Mouse (Mus musculus) cerebellum, adult 9-10 months (tissue): ENCODE results near the gene 5430419D17Rik.

Experiments
- DNase-seq: peaks from one replicate; pipeline ENCODE4 v3.0.0; 2022

5430419D17Rik gene

DNA sequence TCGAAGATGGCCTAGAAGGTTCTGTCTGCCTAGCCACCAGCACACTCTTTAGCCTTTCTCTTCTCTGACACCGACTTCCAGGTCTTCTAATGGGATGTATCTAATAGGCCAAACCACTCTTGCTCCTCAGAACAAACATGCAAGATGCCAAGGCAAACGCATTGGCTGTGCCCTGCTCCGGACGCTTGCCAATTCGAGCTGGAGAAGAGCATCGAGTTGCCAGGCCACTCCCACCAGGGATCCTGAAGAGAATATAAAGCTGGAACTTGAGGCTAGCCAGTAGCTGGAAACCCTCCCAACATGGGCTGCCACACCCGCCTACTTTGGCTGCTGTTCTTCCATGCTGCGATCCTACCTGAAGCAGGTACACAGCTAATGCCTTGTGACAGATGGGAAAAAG is at the start of gene 5430419D17Rik:
Gene 5430419D17Rik, plus strand, starts transcription at position 282 of the 400 bp plus-strand sequence.
- peak; percentile 1 for DNase-seq

DNA sequence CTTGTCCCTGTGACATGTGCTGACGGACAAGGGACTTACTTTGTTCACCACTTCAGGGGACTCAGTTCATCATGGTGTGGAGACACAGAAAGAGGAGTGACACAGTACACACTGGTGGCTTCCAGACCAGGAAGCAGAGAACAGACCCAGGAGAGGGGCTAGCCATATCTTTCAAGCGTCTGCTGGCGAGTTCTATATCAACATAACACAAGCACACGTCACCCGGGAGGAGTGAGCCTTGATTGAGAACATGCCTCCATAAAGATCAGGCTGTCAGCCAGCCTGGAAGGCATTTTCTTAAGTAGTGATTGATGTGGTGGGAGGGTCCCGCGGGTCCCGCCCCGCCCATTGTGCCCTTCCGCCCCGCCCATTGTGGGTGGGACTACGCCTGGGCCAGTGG is 44.2 kb upstream of the 5430419D17Rik start:
- no peak for DNase-seq

DNA sequence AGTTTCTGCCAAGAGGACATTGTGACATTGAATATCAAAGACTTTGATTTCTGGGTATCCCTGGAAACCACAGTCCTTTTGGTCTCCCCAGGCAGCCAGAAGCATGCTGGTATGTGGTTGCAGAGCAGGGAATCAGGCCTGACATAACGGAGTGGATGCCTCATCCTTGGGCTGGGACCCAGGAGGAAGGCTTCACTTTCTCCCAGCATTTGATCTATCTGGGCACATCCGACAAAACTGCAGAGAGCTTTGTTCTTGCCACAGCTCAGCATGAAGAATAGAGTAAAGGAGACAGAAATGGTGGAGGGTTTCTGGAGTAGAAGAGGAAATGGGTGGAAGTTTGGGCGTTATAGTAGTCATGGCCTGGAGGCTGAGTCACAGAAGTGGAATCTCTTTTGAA is 41.0 kb upstream of the 5430419D17Rik start:
- no peak for DNase-seq

DNA sequence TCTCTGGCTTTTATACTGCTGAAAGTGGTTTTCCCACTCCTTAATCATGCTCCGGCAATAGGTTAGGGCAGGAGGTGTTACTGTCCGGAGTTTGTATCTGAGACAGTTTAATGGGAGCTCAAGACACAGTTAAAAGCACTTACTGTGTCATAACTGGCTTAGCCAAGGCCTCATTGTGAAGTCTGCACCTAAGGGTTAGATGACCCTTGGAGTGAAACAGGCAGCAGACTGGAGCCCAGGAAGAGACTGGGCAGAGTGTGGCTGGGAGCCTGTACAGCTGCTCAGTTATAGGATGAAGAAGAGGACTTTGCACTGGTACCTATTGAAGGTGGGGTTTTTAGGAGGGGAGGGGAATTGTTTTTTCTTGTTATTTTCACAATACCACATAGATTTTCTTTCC is 28.0 kb upstream of the 5430419D17Rik start, which contains the start of gene 4933402N03Rik:
Gene 4933402N03Rik, minus strand, starts transcription at position 101 of the 400 bp plus-strand sequence.
- DNase-seq = no peak

DNA sequence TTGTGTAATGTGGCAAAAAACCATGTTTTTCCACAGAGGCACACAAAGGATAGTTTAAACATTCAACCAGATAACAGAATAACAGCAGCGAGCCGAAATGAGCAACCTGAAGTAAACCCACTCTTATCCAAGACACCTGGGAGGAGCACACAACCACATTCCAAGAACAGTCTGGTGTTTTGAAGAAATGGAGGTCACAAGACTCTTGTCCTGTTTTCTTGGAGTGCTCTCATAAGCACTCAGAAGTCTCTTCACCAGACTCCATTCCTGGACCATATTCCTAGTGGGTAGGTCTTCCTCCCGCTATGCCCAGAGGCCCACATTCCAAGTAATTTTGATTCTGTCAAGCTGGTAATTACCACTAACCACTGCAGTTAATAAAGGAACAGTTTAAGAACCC is 24.0 kb upstream of the 5430419D17Rik start:
- DNase-seq = no peak

GRCm38 (mm10) chr7:131153044-131153443 is 21.2 kb upstream of the 5430419D17Rik start:
- no peak for DNase-seq

DNA sequence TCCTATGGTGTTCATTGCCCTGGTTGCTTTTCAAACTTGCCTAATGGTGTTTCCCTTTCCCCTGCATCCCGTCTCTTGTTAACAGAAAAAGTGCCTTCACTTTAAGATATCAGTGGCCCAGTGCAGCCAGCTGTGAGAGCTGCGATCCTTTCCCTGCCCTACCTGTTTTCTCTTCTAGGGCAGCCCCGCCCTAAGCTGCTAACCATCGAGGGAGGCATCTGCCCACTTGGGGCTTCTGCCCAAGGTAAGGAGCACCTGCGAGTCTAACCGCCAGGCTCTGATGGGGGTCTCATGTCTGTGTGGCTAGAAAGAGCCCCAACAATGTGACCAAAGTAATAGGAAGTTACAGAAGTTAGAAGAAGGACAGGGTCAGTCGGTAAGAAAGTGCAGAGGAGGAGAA is 12.0 kb upstream of the 5430419D17Rik start:
- DNase-seq = no peak

DNA sequence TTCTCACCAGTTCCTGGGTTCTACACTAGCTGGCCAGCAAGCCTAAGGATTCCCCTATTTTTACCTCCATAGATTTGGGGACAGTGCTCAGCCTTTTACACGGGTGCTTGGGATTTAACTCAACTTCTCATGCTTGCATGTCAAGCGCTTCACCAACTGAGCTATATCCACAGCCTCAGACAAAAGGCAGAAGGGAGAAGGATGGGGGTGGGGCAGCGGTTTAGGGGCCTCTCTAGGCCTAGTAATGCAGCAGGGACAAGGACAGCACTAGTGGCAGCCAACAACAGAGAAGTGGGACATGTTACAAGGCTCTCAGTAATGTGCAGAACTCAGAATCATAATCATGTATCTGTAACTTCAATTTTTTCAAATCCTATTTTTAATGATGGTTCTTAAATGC is 6.4 kb upstream of the 5430419D17Rik start:
- DNase-seq = no peak

GRCm38 (mm10) chr7:131169099-131169498 is 5.1 kb upstream of the 5430419D17Rik start:
- no peak for DNase-seq

- DNase-seq = peak; percentile 1
These were observed 8.5 kb downstream of the 5430419D17Rik start for GRCm38 (mm10) chr7:131182685-131183084.

GRCm38 (mm10) chr7:131184339-131184738 is 10.1 kb downstream of the 5430419D17Rik start:
- no peak for DNase-seq

- no peak for DNase-seq
These were observed 12.8 kb downstream of the 5430419D17Rik start for GRCm38 (mm10) chr7:131187047-131187446.

DNA sequence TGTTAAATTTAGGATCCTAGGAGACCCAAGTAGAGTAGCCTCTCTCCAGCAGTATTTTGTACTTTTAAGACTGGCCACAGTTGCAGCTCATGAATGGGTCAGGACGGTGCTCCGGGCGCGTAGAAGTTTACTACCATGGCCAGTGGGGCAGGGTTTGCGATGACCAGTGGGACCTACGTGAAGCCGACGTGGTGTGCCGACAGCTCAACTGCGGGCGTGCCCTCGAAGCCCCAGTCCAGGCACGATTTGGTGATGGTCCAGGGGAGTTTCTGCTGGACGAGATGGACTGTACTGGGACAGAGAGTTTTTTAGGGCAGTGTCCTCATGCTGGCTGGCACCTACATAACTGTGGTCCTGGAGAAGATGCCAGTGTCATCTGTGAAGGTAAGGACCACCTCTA is 13.8 kb downstream of the 5430419D17Rik start:
- DNase-seq = no peak

DNA sequence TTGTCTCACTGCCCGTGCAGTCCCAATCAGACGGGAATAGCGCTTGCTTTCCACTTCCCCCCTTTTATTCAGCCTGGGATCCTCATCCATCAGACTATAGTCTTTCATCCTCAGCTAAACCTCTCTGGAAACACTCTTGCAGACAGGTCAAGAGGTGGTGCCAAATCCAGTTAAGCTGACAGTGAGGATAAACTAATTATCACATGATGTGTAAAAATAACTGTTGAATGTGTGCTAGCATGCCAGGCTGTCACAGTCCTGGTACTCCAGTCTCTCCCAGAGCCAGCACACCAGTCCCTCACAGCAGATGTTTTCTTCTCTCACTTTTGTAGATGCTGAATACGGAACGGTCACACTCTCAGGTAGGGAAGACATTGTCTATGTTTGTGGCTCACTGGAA is 48.9 kb downstream of the 5430419D17Rik start:
- DNase-seq = no peak

- DNase-seq = no peak
These were observed 61.9 kb downstream of the 5430419D17Rik start for GRCm38 (mm10) chr7:131236091-131236490.

- DNase-seq = no peak
These were observed 70.8 kb downstream of the 5430419D17Rik start for GRCm38 (mm10) chr7:131244993-131245392.

GRCm38 (mm10) chr7:131256841-131257240 is 82.6 kb downstream of the 5430419D17Rik start:
- no peak for DNase-seq

DNA sequence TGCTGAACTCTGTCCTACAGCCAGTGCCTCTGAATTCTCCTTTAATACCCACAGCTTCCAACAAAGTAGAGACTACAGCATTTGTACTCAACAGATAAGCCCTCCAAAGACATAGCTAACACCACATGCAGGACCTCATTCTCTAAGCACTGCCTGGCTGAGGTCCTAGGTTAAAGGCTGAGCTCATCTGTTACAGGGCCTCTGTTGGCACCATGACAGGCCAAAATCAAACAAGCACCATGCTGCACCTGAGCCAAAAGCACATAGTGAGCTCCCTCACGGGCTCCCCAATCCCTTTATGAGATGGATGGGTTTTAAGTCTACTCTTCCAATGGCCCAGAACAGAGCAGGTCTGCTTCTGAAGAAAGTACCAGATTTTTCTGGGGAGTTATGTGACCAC is 83.1 kb downstream of the 5430419D17Rik start:
- DNase-seq = no peak

DNA sequence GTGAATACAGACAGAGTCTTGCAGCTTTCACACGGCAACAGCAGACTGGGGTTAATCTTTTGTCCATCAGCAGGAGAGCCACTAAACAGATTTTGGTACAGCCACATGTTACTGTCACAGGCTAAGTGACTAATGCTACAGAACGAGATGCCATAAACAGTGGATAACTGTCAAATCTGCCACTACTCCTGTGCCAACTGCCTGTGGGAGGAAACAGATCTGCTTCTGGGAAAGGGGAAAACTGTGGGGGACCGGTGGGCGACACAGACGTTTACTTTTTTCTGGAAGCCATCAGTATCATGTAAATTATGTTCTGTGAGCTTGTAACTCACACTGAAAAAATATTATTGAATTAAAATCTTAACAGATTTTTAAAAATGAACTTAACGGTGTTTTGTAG is 86.7 kb downstream of the 5430419D17Rik start:
- no peak for DNase-seq

DNA sequence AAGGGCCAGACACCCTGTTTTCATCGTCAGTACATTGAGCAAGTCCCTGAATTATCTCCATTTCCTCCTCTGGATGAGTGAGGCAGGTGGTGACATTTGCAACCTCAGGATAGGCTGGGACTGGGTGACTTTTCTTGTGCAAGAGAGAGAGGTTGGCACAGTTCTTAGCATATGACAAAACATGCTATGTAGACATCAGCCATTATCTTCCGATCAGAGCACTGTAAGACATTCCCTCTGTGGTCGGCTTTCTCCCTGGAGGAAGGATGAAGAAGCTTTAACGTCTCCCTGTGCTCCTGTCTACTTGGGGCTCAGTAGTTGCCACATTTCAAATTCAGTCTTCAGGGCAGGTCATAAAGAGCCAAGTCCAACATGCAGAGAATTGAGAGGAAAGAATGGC is 90.0 kb downstream of the 5430419D17Rik start:
- no peak for DNase-seq

DNA sequence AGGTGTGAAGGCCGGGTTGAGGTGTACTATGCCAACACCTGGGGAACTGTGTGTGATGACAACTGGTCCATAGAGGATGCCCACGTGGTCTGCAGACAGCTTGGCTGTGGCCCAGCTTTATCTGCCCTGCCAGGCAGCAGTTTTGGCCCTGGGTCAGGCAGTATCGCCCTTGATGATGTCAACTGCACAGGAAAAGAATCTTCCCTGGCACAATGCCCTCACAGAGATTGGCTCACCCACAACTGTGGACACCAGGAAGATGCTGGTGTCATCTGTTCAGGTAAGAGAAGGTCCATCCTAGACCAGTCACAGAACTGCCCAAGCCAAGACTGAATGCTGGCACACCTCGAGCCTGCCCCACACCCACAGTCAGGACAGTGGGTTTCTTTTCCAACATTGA is 91.6 kb downstream of the 5430419D17Rik start:
- no peak for DNase-seq

GRCm38 (mm10) chr7:131297151-131297550 is 122.9 kb downstream of the 5430419D17Rik start:
- no peak for DNase-seq

- DNase-seq = no peak
These were observed 129.1 kb downstream of the 5430419D17Rik start for GRCm38 (mm10) chr7:131303340-131303739.

DNA sequence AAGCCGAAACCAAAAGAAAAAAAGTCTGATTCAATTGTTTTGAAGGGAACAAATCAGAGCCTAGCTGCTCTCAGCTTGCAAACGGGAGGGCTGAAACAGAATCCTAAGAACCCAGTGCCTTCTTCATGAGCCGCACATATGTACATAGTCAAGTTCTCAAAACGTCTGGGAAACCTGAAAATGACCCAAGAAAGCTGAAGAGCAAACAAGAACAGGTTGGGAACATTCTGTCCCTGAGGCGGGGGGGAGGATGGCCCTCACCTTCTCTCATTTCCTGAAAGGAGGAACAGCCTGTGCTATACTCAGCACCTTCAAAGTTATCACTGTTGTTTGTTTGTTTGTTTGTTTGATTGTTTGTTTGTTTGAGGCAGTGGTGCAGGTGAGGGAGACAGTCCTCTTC is 132.5 kb downstream of the 5430419D17Rik start:
- no peak for DNase-seq

DNA sequence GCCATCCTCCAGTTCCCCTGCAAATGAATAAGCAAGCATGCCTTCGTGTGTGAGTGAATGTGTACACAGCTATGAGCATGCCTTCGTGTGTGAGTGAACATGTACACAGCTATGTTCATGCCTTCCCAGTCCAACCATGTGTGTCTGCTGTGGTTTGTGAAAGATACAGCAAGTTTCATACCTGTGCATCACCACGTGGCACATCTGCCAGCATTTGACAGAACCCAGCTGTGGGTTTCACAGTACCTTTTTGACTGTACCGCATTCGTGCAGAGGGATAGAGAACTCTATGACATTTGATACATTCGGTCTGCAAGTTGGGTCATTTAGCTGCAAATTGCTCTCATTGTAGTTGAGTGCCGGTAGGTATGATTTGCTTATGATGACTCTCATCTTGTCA is 140.3 kb downstream of the 5430419D17Rik start:
- no peak for DNase-seq

DNA sequence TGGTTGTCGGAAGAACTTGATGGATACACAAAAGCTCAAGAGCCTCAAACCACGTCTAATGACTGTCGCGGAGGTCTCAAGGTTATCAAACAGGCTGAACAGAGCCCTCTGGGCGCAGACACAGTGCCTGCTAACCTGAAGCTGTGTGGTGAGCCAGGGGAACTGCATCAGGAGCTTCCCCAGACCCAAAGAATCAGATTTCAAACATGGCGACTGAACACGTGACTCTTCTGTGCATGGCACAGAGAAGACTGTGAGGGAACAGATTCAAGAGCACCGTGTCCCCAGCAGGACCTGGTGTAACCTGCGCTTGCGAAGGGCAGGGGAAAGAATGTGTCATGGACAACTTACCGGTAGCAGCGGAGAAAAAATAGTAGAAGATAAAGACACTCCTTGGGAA is 143.4 kb downstream of the 5430419D17Rik start:
- no peak for DNase-seq
